Mouse (Mus musculus): ENCODE results near the gene Qrfpr. TPM values are rescaled to one million over a fixed set of nuclear protein-coding genes. Genes with fewer than 3 reads are reported as not detected.
A peak's percentile ranks its signal among the peaks of the same experiment; 100 is the strongest.

Qrfpr gene
- polyA plus RNA-seq, 1 experiment from 2014 or later = not detected

DNA sequence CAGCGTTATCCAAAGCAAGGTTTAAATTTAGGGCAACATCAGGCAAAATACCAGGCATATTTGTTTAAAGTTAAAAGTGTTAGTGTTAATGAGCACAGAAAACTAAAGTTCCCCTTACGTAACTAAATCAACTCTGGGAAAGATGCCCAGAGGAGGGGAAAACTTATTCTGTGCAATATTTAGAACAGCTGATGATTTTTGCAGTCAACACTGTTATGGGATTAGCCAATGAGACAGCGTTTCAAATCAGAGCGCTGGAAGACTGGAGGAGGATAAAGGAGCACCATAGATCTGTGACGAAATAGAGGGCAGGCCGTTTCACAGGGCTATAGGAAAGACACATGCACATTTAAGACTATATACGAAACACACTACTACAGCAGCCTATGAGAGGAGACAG is 19.2 kb downstream of the Qrfpr start:
- 88% methylated on average over 7 of the region's 7 CpGs for WGBS
- DNase-seq (ENCODE audit: low spot score) = no peak
- Histone ChIP-seq H3K27me3 (ENCODE audit: low read depth, poor library complexity, severe bottlenecking) (no peaks in the 10 kb centered on the region), H3K27ac (replicated peaks) (no peak overlapping the region), H3K4me3 (no peak overlapping the region), H3K9me3 (replicated peaks) (no peaks in the 10 kb centered on the region), H3K4me1 (no peaks in the 10 kb centered on the region), H3K36me3 (no peaks in the 10 kb centered on the region)

DNA sequence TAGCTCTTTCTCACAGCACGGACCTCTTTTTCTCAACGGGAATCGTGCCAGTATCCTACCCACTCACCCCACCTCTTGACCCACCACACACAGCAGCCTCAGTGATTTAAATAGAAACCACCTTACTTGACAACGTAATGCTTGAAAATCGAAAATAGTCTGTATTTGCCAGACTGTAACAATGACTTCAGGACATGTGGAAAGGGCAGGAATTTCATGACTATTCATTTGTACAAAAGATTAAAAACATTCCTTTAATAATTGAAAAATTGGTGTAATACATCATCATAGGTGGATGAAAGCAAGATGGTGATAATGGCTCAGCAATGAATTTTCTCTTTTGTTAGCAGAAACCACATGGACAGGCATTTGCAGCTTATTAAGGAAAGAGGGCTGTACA is 21.0 kb downstream of the Qrfpr start:
- Histone ChIP-seq H3K36me3 (no peaks in the 10 kb centered on the region), H3K27me3 (ENCODE audit: low read depth, poor library complexity, severe bottlenecking) (no peaks in the 10 kb centered on the region), H3K4me3 (no peak overlapping the region), H3K4me1 (no peaks in the 10 kb centered on the region), H3K27ac (replicated peaks) (no peak overlapping the region), H3K9me3 (replicated peaks) (no peaks in the 10 kb centered on the region)
- 85% methylated on average over 5 of the region's 5 CpGs for WGBS
- DNase-seq (ENCODE audit: low spot score) = no peak

DNA sequence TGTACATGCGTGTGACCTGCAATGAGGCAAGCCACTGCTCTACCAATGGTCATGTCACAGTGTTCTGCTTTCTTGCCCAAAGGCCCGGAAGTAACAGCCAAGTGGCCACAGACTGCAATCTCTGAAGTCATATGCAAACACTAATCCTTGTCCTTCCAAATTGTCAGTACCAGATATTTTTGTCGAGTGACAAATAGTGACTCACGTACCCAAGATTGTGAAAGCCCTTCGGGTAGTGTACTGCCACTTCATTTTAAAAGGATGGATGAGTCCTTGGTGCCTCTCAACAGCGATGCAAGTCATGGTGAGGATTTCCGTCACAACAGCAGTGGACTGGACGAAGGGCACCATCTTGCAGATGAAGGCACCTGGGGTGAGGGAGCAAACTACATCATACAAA is 32.9 kb downstream of the Qrfpr start:
- no peak for DNase-seq (ENCODE audit: low spot score)
- H3K27me3 ChIP-seq (ENCODE audit: low read depth, poor library complexity, severe bottlenecking) = no peaks in the 10 kb centered on the region
- H3K27ac ChIP-seq (replicated peaks) = no peak overlapping the region
- no peaks in the 10 kb centered on the region for H3K36me3 ChIP-seq
- H3K4me3 ChIP-seq = no peak overlapping the region
- WGBS = 92% methylated on average over 8 of the region's 8 CpGs
- no peaks in the 10 kb centered on the region for H3K9me3 ChIP-seq (replicated peaks)
- no peaks in the 10 kb centered on the region for H3K4me1 ChIP-seq

DNA sequence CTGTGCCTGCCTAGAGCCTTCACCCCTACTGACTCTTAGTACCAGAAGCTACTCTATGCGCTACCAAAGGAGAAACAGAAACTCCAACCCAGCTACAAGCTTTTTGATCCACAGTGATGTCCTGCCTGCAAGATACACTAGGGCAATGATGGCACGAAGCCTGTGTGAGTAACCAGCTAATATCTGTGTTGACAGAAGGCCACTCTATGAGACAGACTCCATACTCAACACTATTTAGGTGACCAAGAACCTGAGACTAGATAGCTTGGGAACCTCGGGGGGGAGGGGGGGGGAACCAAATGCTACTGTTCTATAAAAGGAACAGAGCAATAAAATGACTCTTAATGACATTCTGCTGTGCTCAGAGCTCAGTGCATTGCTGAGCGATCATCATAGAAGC is 35.6 kb downstream of the Qrfpr start:
- H3K27ac ChIP-seq (replicated peaks) = no peak overlapping the region
- no peak overlapping the region for H3K4me3 ChIP-seq
- no peaks in the 10 kb centered on the region for H3K36me3 ChIP-seq
- no peaks in the 10 kb centered on the region for H3K27me3 ChIP-seq (ENCODE audit: low read depth, poor library complexity, severe bottlenecking)
- no peak for DNase-seq (ENCODE audit: low spot score)
- no peaks in the 10 kb centered on the region for H3K9me3 ChIP-seq (replicated peaks)
- H3K4me1 ChIP-seq = no peaks in the 10 kb centered on the region
- 84% methylated on average over 4 of the region's 4 CpGs for WGBS

DNA sequence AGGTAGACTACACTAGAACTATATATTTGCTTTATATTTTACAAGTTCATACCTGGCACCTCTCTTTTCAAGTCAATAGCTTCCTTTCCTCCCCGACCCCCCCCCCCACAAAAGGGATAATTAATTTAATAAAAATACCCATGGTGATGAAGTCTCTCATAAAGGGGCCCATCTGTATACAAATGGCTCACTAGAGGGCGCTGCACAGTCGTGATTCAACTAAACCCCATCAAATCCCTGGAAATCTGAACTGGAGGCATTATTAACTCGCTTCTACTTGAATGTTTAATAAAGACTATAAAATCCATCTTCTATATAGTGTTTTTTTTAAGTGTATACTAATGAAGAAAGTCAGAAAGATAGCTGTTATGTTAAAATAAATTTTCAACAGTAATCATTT is 40.6 kb downstream of the Qrfpr start:
- Histone ChIP-seq H3K4me1 (no peaks in the 10 kb centered on the region), H3K4me3 (no peak overlapping the region), H3K9me3 (replicated peaks) (no peaks in the 10 kb centered on the region), H3K27me3 (ENCODE audit: low read depth, poor library complexity, severe bottlenecking) (no peaks in the 10 kb centered on the region), H3K27ac (replicated peaks) (no peak overlapping the region), H3K36me3 (no peaks in the 10 kb centered on the region)
- WGBS = 11% methylated on average over 4 of the region's 4 CpGs
- DNase-seq (ENCODE audit: low spot score) = peak; percentile 40

DNA sequence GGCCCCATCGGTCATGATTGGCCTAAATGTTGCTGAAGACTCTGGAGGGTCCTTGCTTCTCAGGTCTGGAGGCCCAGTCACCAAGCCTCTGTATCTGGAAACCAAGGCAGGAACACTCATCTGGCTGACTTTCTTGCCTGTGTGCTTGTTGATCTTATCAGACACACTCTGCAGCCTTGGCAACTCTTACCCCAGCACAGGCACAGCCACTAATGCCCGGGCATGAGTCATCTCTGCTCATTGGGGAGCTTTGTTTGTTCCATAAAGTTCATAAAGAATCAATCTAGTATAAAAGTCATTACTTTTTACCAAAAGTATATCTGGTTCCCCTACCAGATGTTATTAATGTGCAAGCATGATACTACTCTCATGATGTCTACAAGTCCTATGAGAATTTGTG is 48.4 kb downstream of the Qrfpr start:
- 94% methylated on average over 2 of the region's 2 CpGs for WGBS
- Histone ChIP-seq H3K4me3 (no peak overlapping the region), H3K4me1 (no peaks in the 10 kb centered on the region), H3K9me3 (replicated peaks) (no peaks in the 10 kb centered on the region), H3K27ac (replicated peaks) (no peak overlapping the region), H3K27me3 (ENCODE audit: low read depth, poor library complexity, severe bottlenecking) (no peaks in the 10 kb centered on the region), H3K36me3 (peaks cover 7% of the 10 kb centered on the region)
- no peak for DNase-seq (ENCODE audit: low spot score)

DNA sequence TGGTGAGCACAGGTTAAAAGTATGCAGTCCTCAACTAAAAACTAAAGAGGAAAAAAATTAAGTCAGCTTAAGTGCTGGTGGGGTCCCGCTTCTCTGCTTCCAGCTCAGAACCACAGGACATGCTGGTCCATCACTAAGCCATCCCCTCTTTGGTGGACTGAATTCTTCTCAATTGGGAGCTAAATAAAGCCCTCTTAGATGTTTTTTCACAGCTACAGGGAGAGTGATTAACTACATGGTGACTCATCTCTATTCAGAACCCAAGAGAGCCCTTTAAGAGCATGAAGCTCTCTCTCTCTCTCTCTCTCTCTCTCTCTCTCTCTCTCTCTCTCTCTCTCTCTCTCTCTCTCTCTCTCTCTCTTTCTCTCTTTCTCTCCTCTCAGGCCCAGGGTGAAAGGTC is 50.8 kb downstream of the Qrfpr start:
- Histone ChIP-seq H3K27ac (replicated peaks) (no peak overlapping the region), H3K4me3 (no peak overlapping the region), H3K4me1 (no peaks in the 10 kb centered on the region), H3K27me3 (ENCODE audit: low read depth, poor library complexity, severe bottlenecking) (no peaks in the 10 kb centered on the region), H3K36me3 (peaks cover 28% of the 10 kb centered on the region), H3K9me3 (replicated peaks) (no peaks in the 10 kb centered on the region)
- no peak for DNase-seq (ENCODE audit: low spot score)
- WGBS = 92% methylated on average over 1 of the region's 1 CpGs

DNA sequence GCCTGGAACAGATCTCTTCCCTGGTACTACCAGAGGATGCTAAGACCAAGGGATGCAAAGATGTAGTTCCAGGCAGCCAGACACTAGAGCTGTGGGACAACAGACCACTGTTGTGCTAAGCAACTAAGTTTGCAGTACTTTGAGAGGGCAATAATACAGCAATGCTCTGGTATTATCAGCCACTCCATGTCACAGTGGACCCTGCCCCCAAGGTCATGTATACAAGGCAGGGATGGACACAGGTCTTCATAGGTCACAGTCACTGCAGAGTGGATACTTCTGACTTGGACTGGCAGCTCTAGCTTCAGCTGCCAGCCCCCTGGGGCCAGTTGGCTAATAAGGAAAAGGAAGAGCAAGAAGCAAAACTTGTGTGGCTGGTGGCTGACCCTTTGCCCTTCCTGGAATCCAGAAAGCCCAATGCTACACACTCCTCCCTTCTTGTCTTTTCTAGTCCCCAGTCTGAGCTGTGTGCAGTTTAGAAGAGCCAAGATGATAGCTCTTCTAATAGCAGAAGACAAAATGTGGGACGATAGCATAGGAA is 51.4 kb downstream of the Qrfpr start:
- no peaks in the 10 kb centered on the region for H3K4me1 ChIP-seq
- 93% methylated on average over 1 of the region's 1 CpGs for WGBS

DNA sequence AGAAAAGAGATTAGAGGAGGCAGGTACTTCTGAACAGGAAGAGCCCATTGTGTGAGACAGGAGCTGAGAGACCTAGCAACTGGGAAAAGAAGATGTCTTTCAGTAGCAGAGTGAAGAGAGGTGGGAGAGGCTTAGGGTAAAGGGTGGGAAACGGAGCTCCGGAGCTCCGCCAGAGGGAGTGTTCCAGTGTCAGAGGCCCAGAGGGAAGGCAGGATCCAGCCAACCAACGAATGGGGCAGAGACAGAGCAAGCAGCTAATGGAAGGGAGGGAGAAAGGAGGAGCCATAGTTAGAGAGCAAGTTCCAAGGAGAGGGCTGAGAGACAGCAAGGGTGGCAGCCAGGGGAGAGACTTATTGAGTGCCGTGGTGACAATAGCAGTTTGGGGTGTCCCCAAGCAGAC is 66.8 kb downstream of the Qrfpr start:
- DNase-seq (ENCODE audit: low spot score) = peak; percentile 28
- Histone ChIP-seq H3K9me3 (replicated peaks) (peaks cover 12% of the 10 kb centered on the region), H3K27me3 (ENCODE audit: low read depth, poor library complexity, severe bottlenecking) (no peaks in the 10 kb centered on the region), H3K36me3 (peaks cover 18% of the 10 kb centered on the region), H3K27ac (replicated peaks) (no peak overlapping the region; the same call in 1 of the 2 replicates), H3K4me1 (peaks cover 38% of the 10 kb centered on the region), H3K4me3 (no peak overlapping the region)
- 20% methylated on average over 5 of the region's 5 CpGs for WGBS

More for the DNA sequence above, 51.4 kb downstream of the Qrfpr start:
- H3K27ac ChIP-seq (replicated peaks) = no peak overlapping the region
- no peak overlapping the region for H3K4me3 ChIP-seq
- peaks cover 35% of the 10 kb centered on the region for H3K36me3 ChIP-seq
- DNase-seq (ENCODE audit: low spot score) = no peak
- H3K27me3 ChIP-seq (ENCODE audit: low read depth, poor library complexity, severe bottlenecking) = no peaks in the 10 kb centered on the region
- peaks cover 3% of the 10 kb centered on the region; the same call in 1 of the 2 replicates for H3K9me3 ChIP-seq (replicated peaks)

DNA sequence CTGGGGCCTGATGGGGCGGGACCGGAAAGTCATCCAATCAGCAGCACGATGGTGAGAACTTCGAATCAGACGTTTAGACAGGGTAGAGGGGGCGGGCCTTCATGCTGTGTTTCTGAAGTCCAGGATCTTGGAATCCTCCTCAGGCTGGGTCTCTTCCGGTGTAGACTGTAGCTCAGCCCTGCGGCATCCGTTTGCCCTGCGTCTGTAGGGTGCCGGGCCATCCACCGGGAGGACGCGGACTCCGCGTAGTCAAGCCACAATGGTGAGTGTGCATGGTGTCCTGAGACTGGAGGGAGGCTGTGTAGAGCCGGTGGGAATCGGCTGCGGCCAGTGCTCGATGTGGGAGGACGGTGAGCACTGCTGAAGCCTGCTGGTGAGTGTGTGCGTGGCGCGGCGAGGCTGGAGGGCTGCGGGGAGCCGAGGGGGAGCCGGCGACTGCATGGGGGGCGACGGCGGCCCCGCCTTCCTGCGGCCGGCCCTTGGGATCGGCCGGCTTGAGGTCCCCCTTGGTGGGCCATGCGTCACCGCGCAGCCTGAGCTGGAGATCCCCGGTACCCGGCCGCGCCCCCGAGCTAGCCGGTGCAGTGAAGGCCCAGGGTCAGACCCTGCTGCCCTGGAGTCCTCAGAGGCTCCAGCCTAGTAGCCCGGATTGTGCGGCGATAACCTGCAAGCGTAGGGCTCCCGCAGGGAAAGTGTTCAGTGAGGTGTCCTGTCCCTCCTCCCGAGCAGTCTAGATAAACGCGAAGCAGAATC is 71.0 kb downstream of the Qrfpr start, which contains the start of gene D3Ertd254e:
D3Ertd254e (plus strand) TSS at position 84 of the 753 bp plus-strand sequence.
- WGBS = under 1% methylated on average over 53 of the region's 54 CpGs
- Histone ChIP-seq H3K27ac (replicated peaks) (peak within 1 kb of the TSS; percentile 96), H3K36me3 (no peaks in the 10 kb centered on the region), H3K9me3 (replicated peaks) (no peaks in the 10 kb centered on the region), H3K27me3 (ENCODE audit: low read depth, poor library complexity, severe bottlenecking) (no peaks in the 10 kb centered on the region), H3K4me3 (peak within 1 kb of the TSS; percentile 90), H3K4me1 (peaks cover 38% of the 10 kb centered on the region)
- DNase-seq (ENCODE audit: low spot score) = peak; percentile 89

DNA sequence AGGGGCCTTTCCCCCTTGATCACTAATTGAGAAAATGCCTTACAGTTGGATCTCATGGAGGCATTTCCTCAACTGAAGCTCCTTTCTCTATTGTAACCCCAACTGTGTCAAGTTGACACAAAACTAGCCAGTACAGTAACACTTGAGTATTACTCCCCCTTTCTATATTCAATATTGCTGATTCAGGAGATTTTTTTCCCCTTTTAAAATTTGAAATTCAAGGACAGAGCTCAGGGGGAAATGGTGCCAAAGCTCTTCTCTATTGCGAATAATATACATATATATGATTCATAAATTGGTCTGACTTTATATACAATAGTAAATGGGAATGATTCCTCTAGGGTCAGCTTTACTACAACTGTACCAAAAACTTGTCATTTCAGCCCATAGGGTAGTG is 71.6 kb downstream of the Qrfpr start:
- Histone ChIP-seq H3K4me3 (peak overlapping the region; percentile 90), H3K36me3 (no peaks in the 10 kb centered on the region), H3K27ac (replicated peaks) (no peak overlapping the region), H3K4me1 (peaks cover 36% of the 10 kb centered on the region), H3K9me3 (replicated peaks) (no peaks in the 10 kb centered on the region), H3K27me3 (ENCODE audit: low read depth, poor library complexity, severe bottlenecking) (no peaks in the 10 kb centered on the region)
- WGBS = 11% methylated on average over 1 of the region's 1 CpGs
- DNase-seq (ENCODE audit: low spot score) = no peak

DNA sequence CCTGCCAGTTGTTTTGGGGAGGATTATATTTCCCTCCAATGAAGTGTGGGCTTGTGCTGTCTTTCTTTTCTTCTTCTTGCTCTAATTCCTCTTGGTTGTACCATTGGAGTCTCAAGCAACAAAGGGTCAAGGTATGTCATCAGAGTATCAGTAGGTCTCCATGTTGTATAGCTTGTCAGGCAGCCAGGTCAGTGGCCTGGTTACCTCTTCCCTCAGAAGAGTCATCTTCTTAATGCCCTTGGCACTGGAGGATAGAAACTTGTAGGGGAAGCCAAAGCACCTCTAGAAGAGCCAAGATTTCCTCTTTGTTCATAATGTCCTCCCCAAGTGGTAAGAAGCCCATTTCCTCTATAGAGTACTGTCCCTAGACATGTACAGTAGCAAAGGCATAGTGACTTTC is 83.1 kb downstream of the Qrfpr start:
- no peaks in the 10 kb centered on the region for H3K36me3 ChIP-seq
- no peaks in the 10 kb centered on the region for H3K4me1 ChIP-seq
- H3K9me3 ChIP-seq (replicated peaks) = 0 out of 2 replicates have a peak, but pooled peaks cover 3% of the 10 kb centered on the region
- DNase-seq (ENCODE audit: low spot score) = no peak
- no peak overlapping the region for H3K27ac ChIP-seq (replicated peaks)
- H3K27me3 ChIP-seq (ENCODE audit: low read depth, poor library complexity, severe bottlenecking) = no peaks in the 10 kb centered on the region
- H3K4me3 ChIP-seq = no peak overlapping the region

DNA sequence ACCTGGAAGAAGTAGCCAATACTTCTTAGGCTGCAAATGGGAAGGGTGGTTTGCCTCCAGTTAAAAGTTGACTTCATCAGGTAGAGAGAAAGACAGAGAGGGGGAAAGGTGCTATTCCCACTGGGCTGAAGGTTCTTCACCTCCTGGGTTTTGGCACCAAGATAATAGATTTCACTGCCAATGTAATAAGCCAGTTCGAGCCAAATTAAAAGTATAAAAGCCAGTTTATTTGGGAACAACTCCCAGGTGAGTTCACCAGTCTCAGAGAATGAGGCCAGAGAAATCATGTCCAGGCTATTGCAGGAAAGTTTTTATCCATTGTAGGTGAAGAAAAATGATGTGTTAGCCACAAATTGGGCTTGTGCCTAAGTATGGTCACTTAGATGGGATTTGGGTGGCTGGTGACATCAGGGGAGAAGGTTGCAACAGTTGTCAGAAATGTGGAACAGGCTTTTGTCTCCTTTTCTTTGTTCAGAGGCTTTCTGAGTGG is 83.9 kb downstream of the Qrfpr start:
- no peaks in the 10 kb centered on the region for H3K27me3 ChIP-seq (ENCODE audit: low read depth, poor library complexity, severe bottlenecking)
- DNase-seq (ENCODE audit: low spot score) = no peak
- H3K36me3 ChIP-seq = no peaks in the 10 kb centered on the region
- H3K27ac ChIP-seq (replicated peaks) = no peak overlapping the region
- H3K9me3 ChIP-seq (replicated peaks) = 0 out of 2 replicates have a peak, but pooled peaks cover 3% of the 10 kb centered on the region
- no peak overlapping the region for H3K4me3 ChIP-seq
- WGBS = 78% methylated on average over 1 of the region's 1 CpGs
- no peaks in the 10 kb centered on the region for H3K4me1 ChIP-seq
